Mouse (Mus musculus) liver, adult 2 months (tissue): ENCODE data around the gene Fubp1. TPM values are rescaled to one million over a fixed set of nuclear protein-coding genes. Genes with fewer than 3 reads are reported as not detected.
A peak's percentile ranks its signal among the peaks of the same experiment; 100 is the strongest.

Experiments
- DNase-seq: peaks from one replicate; pipeline ENCODE4 v3.0.0-alpha.2; 2011; ENCODE audit warnings: low read depth, low spot score; ENCODE audit errors: extremely low read depth
- H3K27ac ChIP-seq: fragments of 200-500 bp; replicated peaks from 2 replicates; pipeline ENCODE4 v1.5.1; 2012; ENCODE audit warnings: low read depth, mild to moderate bottlenecking, control low read depth, inconsistent platforms, low read length; ENCODE audit not compliant: insufficient read depth
- H3K27me3 ChIP-seq: fragments of 200-500 bp; 2 replicates; pipeline ENCODE4 v1.6.1; 2012; ENCODE audit warnings: mild to moderate bottlenecking, moderate library complexity, low read length, inconsistent platforms; ENCODE audit not compliant: control insufficient read depth, insufficient read depth
- H3K36me3 ChIP-seq: fragments of 200-500 bp; 2 replicates; pipeline ENCODE4 v1.6.1; 2012; ENCODE audit warnings: low read length, inconsistent platforms; ENCODE audit not compliant: control insufficient read depth, insufficient read depth
- H3K4me1 ChIP-seq: fragments of 200-500 bp; 2 replicates; pipeline ENCODE4 v1.6.1; 2011; ENCODE audit warnings: low read length; ENCODE audit not compliant: control insufficient read depth, insufficient read depth
- H3K4me3 ChIP-seq: fragments of 200-500 bp; 2 replicates; pipeline ENCODE4 v1.5.1; 2011; ENCODE audit warnings: low read depth, mild to moderate bottlenecking, control low read depth, low read length, moderate library complexity; ENCODE audit not compliant: insufficient read depth
- H3K79me2 ChIP-seq: fragments of 200-500 bp; 2 replicates; pipeline ENCODE4 v1.6.1; 2012; ENCODE audit warnings: inconsistent platforms, mild to moderate bottlenecking, low read length, moderate library complexity; ENCODE audit not compliant: control insufficient read depth, insufficient read depth
- H3K9ac ChIP-seq: fragments of 200-500 bp; 2 replicates; pipeline ENCODE4 v1.6.1; 2012; ENCODE audit warnings: low read depth, mild to moderate bottlenecking, control low read depth, inconsistent platforms, low read length
- CTCF ChIP-seq: fragments of 200-500 bp; IDR thresholded peaks from 2 replicates; pipeline ENCODE4 v1.5.1; 2011; ENCODE audit warnings: low read depth, low read length, control low read depth
- POLR2A ChIP-seq: fragments of 200-500 bp; IDR thresholded peaks from 2 replicates; pipeline ENCODE4 v1.6.1; 2011; ENCODE audit warnings: low read length, control low read depth; ENCODE audit not compliant: insufficient read depth; ENCODE audit errors: extremely low read depth
- WGBS: fragments of 180-500 bp; shearing (Covaris S2); methylation state at CpG from one replicate; pipeline ENCODE4 v1.1.7; 2018; 5-methylcytosine and 5-hydroxymethylcytosine counted together
- polyA plus RNA-seq: library from polyadenylated mRNA; depleted of rRNA; stranded (reverse); fragments of >200 nt; gene quantifications from 2 replicates; pipeline ENCODE4 v1.2.3, GENCODE M21; 2012
- total RNA-seq: library from RNA; depleted of rRNA; stranded (reverse); fragments of >200 nt; gene quantifications from 2 replicates; pipeline ENCODE4 v1.2.3, GENCODE M21; 2014

The Fubp1 gene
- total and polyA plus RNA-seq, 2 experiments: 28.1 to 61.9 TPM

DNA sequence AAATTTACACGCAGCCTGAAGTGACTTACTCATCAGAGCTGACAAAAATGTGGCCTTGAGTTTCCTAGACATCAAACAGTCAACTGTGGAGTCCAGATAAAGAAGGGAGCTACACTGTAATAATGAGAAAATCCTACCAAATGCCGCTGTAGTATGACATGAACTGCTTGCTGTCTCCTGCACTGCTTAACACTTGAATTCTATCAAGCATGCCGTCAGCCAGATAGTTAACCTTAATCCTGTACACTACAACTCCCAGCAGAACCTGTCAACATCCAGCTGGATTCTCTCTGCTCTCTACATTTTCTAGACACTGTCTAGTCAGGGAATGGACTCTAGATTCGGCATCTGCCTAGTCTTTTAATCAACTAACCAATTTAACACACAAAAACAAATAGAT lies 20.9 kb upstream of the Fubp1 start:
- Histone ChIP-seq H3K36me3 (peaks cover 21% of the 10 kb centered on the region), H3K9ac (no peak overlapping the region), H3K4me3 (peak overlapping the region; percentile 25; the same call in 1 of the 2 replicates), H3K79me2 (peaks cover 7% of the 10 kb centered on the region), H3K4me1 (peaks cover 12% of the 10 kb centered on the region), H3K27me3 (no peaks in the 10 kb centered on the region), H3K27ac (no peak overlapping the region; the same call in 1 of the 2 replicates)
- WGBS: 24% methylated on average over 4 of the region's 4 CpGs
- peak; percentile 57 for DNase-seq
- TF ChIP-seq CTCF (no peak), POLR2A (no peak)

DNA sequence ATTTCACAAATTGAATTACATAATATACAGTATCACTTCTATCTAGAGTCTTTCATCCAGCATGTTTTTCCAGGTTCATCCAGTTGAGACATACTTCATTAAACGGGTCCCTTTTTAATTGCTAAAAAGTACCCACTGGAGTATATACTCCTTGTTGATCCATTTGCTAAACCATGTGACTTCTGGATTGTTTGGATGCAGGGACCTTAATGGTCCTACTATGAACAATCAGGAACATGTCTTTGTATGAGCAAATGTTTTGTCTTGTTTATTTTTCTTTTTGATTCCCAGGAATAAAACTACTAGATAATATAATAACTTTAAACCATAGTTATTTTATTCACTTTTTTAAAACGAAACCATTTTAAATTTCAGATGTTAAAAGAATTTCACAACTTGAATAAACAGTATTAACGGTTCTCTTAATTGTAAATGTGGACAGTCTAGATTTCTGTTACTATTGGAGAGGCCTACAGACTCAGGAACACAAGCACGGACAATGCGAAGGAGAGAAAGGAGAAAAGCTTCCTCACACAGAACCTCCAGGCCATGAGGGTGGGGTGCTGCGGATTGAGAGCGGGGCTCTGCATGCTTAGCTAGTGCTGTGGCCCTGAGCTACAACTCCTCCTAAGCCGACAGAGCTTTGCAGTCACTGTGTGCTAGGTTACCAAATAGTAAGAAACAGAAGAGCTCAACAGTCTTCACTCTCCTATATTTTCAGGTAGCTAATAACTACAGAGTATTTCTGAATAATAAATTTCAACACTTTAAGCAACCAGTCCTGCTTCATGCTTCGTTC lies 19.3 kb upstream of the Fubp1 start:
- H3K27me3 ChIP-seq: no peaks in the 10 kb centered on the region
- H3K79me2 ChIP-seq: peaks cover 7% of the 10 kb centered on the region
- 12% methylated on average over 9 of the region's 9 CpGs for WGBS
- peak overlapping the region; percentile 39 for H3K4me3 ChIP-seq
- H3K9ac ChIP-seq: peak overlapping the region; percentile 70
- DNase-seq: peak; percentile 41
- TF ChIP-seq CTCF: no peak
- TF ChIP-seq POLR2A: no peak
- H3K4me1 ChIP-seq: peaks cover 14% of the 10 kb centered on the region
- H3K27ac ChIP-seq: peak overlapping the region; percentile 63
- H3K36me3 ChIP-seq: peaks cover 8% of the 10 kb centered on the region; the same call in 1 of the 2 replicates

- TF ChIP-seq POLR2A: no peak
- TF ChIP-seq CTCF: no peak
- peak overlapping the region; percentile 82 for H3K9ac ChIP-seq
- 4% methylated on average over 6 of the region's 6 CpGs for WGBS
- H3K79me2 ChIP-seq: peaks cover 7% of the 10 kb centered on the region
- DNase-seq: peak; percentile 92
- no peaks in the 10 kb centered on the region for H3K27me3 ChIP-seq
- H3K36me3 ChIP-seq: no peaks in the 10 kb centered on the region; the same call in 1 of the 2 replicates
- H3K4me3 ChIP-seq: peak overlapping the region; percentile 60
- peaks cover 14% of the 10 kb centered on the region for H3K4me1 ChIP-seq
- peak overlapping the region; percentile 33 for H3K27ac ChIP-seq
These were observed 18.4 kb upstream of the Fubp1 start for GRCm38 (mm10) chr3:152191791-152192237.

GRCm38 (mm10) chr3:152192238-152192931 lies 17.8 kb upstream of the Fubp1 start:
- Histone ChIP-seq H3K27me3 (no peaks in the 10 kb centered on the region), H3K27ac (peak overlapping the region; percentile 33), H3K36me3 (no peaks in the 10 kb centered on the region; the same call in 1 of the 2 replicates), H3K79me2 (peaks cover 7% of the 10 kb centered on the region), H3K4me3 (peak overlapping the region; percentile 70), H3K4me1 (peaks cover 14% of the 10 kb centered on the region), H3K9ac (peak overlapping the region; percentile 82)
- peak; percentile 89 for DNase-seq
- no peak for TF ChIP-seq POLR2A
- no peak for TF ChIP-seq CTCF
- 2% methylated on average over 10 of the region's 11 CpGs for WGBS

DNA sequence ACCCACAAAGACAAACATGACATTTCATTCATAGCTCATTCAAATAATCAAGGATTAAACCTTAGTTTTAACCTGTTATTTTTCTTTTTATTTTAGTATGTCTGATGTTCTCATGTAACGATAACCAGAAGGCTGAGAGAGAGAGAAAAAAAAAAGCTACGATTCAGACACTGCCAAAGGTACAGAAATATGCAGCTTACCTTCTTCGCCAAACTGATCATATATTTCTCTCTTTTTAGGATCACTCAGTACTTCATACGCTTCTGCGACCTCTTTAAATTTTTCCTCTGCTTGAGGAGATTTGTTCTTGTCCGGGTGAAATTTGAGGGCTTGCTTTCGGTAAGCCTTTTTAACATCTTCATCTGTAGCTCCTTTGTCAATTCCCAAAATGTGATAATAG lies 17.0 kb upstream of the Fubp1 start:
- H3K4me3 ChIP-seq: peak overlapping the region; percentile 70

More for the DNA sequence above, 17.0 kb upstream of the Fubp1 start:
- Histone ChIP-seq H3K79me2 (peaks cover 7% of the 10 kb centered on the region), H3K27me3 (no peaks in the 10 kb centered on the region), H3K4me1 (peaks cover 12% of the 10 kb centered on the region), H3K9ac (peak overlapping the region; percentile 45), H3K27ac (peak overlapping the region; percentile 47), H3K36me3 (no peaks in the 10 kb centered on the region)
- DNase-seq: no peak
- under 1% methylated on average over 7 of the region's 7 CpGs for WGBS
- TF ChIP-seq POLR2A (no peak), CTCF (no peak)
